Mouse (Mus musculus) megakaryocyte, embryonic 14.5 days (primary cell): Measurements from ENCODE around the gene Osbpl3.

Experiments
- FLI1 ChIP-seq: IDR thresholded peaks from 2 replicates; pipeline ENCODE4 v1.6.1; 2012; ENCODE audit warnings: low read length, inconsistent platforms, mixed read lengths
- GATA1 ChIP-seq: IDR thresholded peaks from 3 replicates; pipeline ENCODE4 v1.6.1; 2012; ENCODE audit warnings: mixed read lengths, low read length, inconsistent platforms, borderline replicate concordance

- no peak for TF ChIP-seq FLI1
- no peak for TF ChIP-seq GATA1
Observed at GRCm38 (mm10) chr6:50273947-50274346, 182.1 kb downstream of the Osbpl3 start.
